Mouse (Mus musculus): ENCODE data around the gene Ndufb7. TPM values are rescaled to one million over a fixed set of nuclear protein-coding genes. Genes with fewer than 3 reads are reported as not detected.
"Not testable (repeated sequence)": the region's sequence is repeated elsewhere in the genome, so short reads cannot be mapped to it uniquely, and the experiment has no call there.

The Ndufb7 gene
- total and polyA plus RNA-seq, 3 experiments, result 144 to 331 (median 223) TPM

- Histone ChIP-seq H3K79me2 (replicated peaks; ENCODE audit: control insufficient read depth, extremely low read depth, insufficient read depth, poor library complexity, severe bottlenecking) (peaks cover 27% of the 10 kb centered on the region), H3K4me1 (ENCODE audit: control insufficient read depth in 1 of 2, insufficient read depth in 2 of 2) (peaks cover 4 to 22% of the 10 kb centered on the region in 2 experiments; a peak in 3 of 4 replicates), H3K27ac (ENCODE audit: insufficient read depth, low read depth) (peak overlapping the region; percentile 63), H3K4me2 (ENCODE audit: insufficient read depth, low read depth, poor library complexity, severe bottlenecking) (peak overlapping the region; percentile 95), H3K4me3 (replicated peaks in 1 of 3; ENCODE audit: low read depth in 2 of 3, low read length in 2 of 3, poor library complexity in 1 of 3) (peak overlapping the region; percentile 39 to 87 (median 55)), H3K36me3 (replicated peaks in 1 of 2; ENCODE audit: control insufficient read depth in 1 of 2, insufficient read depth in 1 of 2, low read length in 1 of 2) (peaks cover 2 to 21% of the 10 kb centered on the region in 2 experiments), H3K9ac (ENCODE audit: insufficient read depth, low read depth) (peak overlapping the region; percentile 43; the same call in 1 of the 2 replicates)
- H3K9me3 ChIP-seq (replicated peaks; ENCODE audit: low read length); dilution Hi-C loops (cut with MboI; ENCODE audit: extremely low pct_ligation_motif_present, extremely low pct_unique_long_range_greater_than_20kb, low sequenced_read_pairs); H3K27me3 ChIP-seq (replicated peaks); in situ Hi-C loops (cut with MboI; ENCODE audit: low pct_ligation_motif_present, low pct_unique_long_range_greater_than_20kb, low sequenced_read_pairs): not testable (repeated sequence)
- peak; percentile 50 for DNase-seq (ENCODE audit: extremely low read depth)
- peak in 1 of 2 experiments; percentile 41; a peak in 1 of 4 replicates for TF ChIP-seq CTCF (conservative IDR thresholded peaks at IDR 0.05 in 1 of 2, IDR thresholded peaks at IDR 0.05 in 1 of 2; ENCODE audit: low read depth in 2 of 2, low read length in 2 of 2)
- 0 out of 2 replicates have a peak, but pooled peaks have one; percentile 39 for TF ChIP-seq MYC (IDR thresholded peaks at IDR 0.05; ENCODE audit: low read depth, low read length)
- TF ChIP-seq TBP (conservative IDR thresholded peaks at IDR 0.05; ENCODE audit: low read depth, low read length), result peak; percentile 95
- TF ChIP-seq ELF1 (IDR thresholded peaks at IDR 0.05; ENCODE audit: low read depth, low read length), result peak; percentile 68
Measured at GRCm38 (mm10) chr8:83595050-83595345, 28.5 kb downstream of the Ndufb7 start.

- H3K36me3 ChIP-seq (replicated peaks in 1 of 2; ENCODE audit: control insufficient read depth in 1 of 2, insufficient read depth in 1 of 2, low read length in 1 of 2), result peaks cover 2 to 10% of the 10 kb centered on the region in 2 experiments
- no peak overlapping the region for H3K4me3 ChIP-seq (replicated peaks in 1 of 3; ENCODE audit: low read depth in 2 of 3, low read length in 2 of 3, poor library complexity in 1 of 3)
- H3K4me2 ChIP-seq (ENCODE audit: insufficient read depth, low read depth, poor library complexity, severe bottlenecking), result no peak overlapping the region
- TF ChIP-seq SMC3 (IDR thresholded peaks at IDR 0.05; ENCODE audit: low read depth, low read length), result peak; percentile 31
- TF ChIP-seq CTCF (conservative IDR thresholded peaks at IDR 0.05 in 1 of 2, IDR thresholded peaks at IDR 0.05 in 1 of 2; ENCODE audit: low read depth in 2 of 2, low read length in 2 of 2), result peak; percentile 27 to 68
- TF ChIP-seq RAD21 (IDR thresholded peaks at IDR 0.05; ENCODE audit: low read depth, low read length), result peak; percentile 47
- no peak for TF ChIP-seq ZC3H11A (IDR thresholded peaks at IDR 0.05; ENCODE audit: low read depth, low read length)
- TF ChIP-seq NRF1 (IDR thresholded peaks at IDR 0.05; ENCODE audit: low read depth, low read length), result no peak
- no peak overlapping the region for H3K27ac ChIP-seq (ENCODE audit: insufficient read depth, low read depth)
- no peak for DNase-seq (ENCODE audit: extremely low read depth)
- H3K79me2 ChIP-seq (replicated peaks; ENCODE audit: control insufficient read depth, extremely low read depth, insufficient read depth, poor library complexity, severe bottlenecking), result peaks cover 24% of the 10 kb centered on the region
- no peak overlapping the region for H3K9ac ChIP-seq (ENCODE audit: insufficient read depth, low read depth)
- H3K4me1 ChIP-seq (ENCODE audit: control insufficient read depth in 1 of 2, insufficient read depth in 2 of 2), result peaks cover 6 to 22% of the 10 kb centered on the region in 2 experiments
- in situ Hi-C loops (cut with MboI; ENCODE audit: low pct_ligation_motif_present, low pct_unique_long_range_greater_than_20kb, low sequenced_read_pairs) (no loop called here), dilution Hi-C loops (cut with MboI; ENCODE audit: extremely low pct_ligation_motif_present, extremely low pct_unique_long_range_greater_than_20kb, low sequenced_read_pairs) (no loop called here)
- no peaks in the 10 kb centered on the region for H3K27me3 ChIP-seq (replicated peaks)
- no peaks in the 10 kb centered on the region for H3K9me3 ChIP-seq (replicated peaks; ENCODE audit: low read length)
Measured at GRCm38 (mm10) chr8:83596369-83596768, 29.9 kb downstream of the Ndufb7 start.

- Histone ChIP-seq H3K27ac (ENCODE audit: insufficient read depth, low read depth) (no peak overlapping the region), H3K4me2 (ENCODE audit: insufficient read depth, low read depth, poor library complexity, severe bottlenecking) (no peak overlapping the region), H3K9me3 (replicated peaks; ENCODE audit: low read length) (no peaks in the 10 kb centered on the region), H3K36me3 (replicated peaks in 1 of 2; ENCODE audit: control insufficient read depth in 1 of 2, insufficient read depth in 1 of 2, low read length in 1 of 2) (no peaks in the 10 kb centered on the region), H3K27me3 (replicated peaks) (no peaks in the 10 kb centered on the region), H3K4me3 (replicated peaks in 1 of 3; ENCODE audit: low read depth in 2 of 3, low read length in 2 of 3, poor library complexity in 1 of 3) (no peak overlapping the region), H3K4me1 (ENCODE audit: control insufficient read depth in 1 of 2, insufficient read depth in 2 of 2) (peaks cover 7 to 18% of the 10 kb centered on the region in 2 experiments), H3K79me2 (replicated peaks; ENCODE audit: control insufficient read depth, extremely low read depth, insufficient read depth, poor library complexity, severe bottlenecking) (peaks cover 7% of the 10 kb centered on the region), H3K9ac (ENCODE audit: insufficient read depth, low read depth) (no peak overlapping the region)
- in situ Hi-C loops (cut with MboI; ENCODE audit: low pct_ligation_motif_present, low pct_unique_long_range_greater_than_20kb, low sequenced_read_pairs) (no loop called here), dilution Hi-C loops (cut with MboI; ENCODE audit: extremely low pct_ligation_motif_present, extremely low pct_unique_long_range_greater_than_20kb, low sequenced_read_pairs) (no loop called here)
- TF ChIP-seq CTCF (conservative IDR thresholded peaks at IDR 0.05 in 1 of 2, IDR thresholded peaks at IDR 0.05 in 1 of 2; ENCODE audit: low read depth in 2 of 2, low read length in 2 of 2) (peak in 1 of 2 experiments; percentile 32; a peak in 2 of 4 replicates), MAX (IDR thresholded peaks at IDR 0.05; ENCODE audit: low read length) (no peak), ZMIZ1 (IDR thresholded peaks at IDR 0.05; ENCODE audit: low read depth, low read length) (no peak), JUND (conservative IDR thresholded peaks at IDR 0.05; ENCODE audit: low read depth, low read length) (no peak), BHLHE40 (IDR thresholded peaks at IDR 0.05; ENCODE audit: low read depth, low read length) (no peak)
- DNase-seq (ENCODE audit: extremely low read depth), result no peak
Measured at GRCm38 (mm10) chr8:83598146-83598545, 31.7 kb downstream of the Ndufb7 start.

Measured in CH12.LX (cell line).